Mouse (Mus musculus): ENCODE measurements around the gene Eomes. TPM values are rescaled to one million over a fixed set of nuclear protein-coding genes. Genes with fewer than 3 reads are reported as not detected.

Eomes gene
- total RNA-seq (2021): not detected
- long read RNA-seq, experiment 1: 0 reads
- long read RNA-seq, experiment 2: 0 reads

DNA sequence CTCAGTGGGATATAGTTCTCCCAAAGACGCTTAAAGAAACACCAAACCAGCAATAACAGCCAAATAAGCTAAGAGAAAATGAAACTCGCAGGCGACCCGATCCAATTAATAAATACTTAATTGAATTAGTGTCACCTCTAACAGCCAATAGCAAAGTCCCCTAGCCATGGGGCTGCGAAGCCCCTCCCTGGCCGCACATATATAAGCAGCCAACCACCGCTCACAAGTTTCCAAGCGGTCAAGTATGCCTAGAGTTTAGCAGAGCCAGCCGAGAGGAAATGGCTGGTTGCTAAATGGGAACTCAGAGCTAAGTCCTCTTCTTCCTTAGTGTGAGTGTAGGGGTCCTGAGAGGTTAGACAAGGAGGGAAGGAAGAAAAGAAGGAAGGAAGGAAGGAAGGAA lies at the start of gene Eomes:
TSS of gene Eomes (plus strand) at position 252 of the 400 bp plus-strand sequence.
- DNase-seq: no peak

DNA sequence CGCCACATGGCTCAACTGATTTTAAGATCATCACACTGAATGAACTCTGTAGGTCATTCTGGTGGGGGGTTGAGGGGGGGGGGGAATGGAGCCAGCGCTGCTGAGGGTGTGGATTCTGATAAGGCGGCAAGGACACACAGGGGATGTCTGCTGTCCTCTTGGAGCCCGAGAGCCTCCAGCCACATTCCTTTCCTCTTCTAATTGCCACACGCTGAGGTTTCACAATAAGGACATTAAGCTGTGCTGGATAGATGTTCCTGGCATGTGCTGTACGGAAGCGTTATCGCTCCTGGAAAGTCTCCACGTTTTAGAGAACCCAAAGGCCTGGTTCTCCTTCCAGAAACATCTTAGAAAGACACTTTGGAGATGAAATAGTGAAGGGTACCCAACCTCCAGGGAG lies 33.2 kb upstream of the Eomes start:
- DNase-seq: no peak

DNA sequence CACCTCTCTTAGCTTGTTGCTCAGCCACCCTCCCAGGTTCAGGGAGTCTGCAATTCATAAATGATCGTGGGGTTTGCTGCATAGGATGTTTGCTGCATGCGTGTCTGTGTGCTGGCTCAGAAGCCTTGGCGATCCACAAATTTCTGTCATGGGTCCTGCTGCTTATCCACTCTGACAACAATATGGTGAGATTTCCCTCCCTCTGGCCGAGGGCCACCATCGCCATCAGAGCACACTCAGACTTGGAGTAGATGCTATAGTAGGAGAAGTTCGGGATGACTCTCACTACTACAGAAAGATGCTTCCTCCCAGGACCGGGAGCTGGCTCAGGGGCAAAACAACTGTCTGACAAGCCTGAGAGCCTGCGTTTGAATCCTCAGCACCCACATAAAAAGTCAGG lies 28.7 kb upstream of the Eomes start:
- DNase-seq: no peak

DNA sequence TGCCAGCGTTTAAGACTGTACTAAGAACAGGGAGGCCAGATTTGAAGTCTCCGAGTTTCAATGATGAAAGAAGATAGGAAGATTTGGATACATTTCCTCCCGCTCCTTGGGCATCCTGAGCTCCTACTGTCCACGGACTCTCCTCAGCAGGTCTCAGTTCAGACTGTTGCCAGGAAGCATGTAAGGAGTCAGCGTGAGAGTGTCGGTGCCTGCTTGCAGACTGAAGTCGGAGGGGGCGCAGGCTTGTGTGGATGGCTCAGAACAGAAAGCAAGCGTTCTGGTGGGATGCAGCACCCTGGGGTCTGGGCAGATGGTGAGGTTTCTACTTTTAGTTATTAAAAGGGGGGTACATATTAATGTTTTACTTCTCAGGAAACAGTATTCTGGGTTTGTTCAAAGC lies 24.6 kb upstream of the Eomes start:
- DNase-seq: no peak

- DNase-seq: no peak
Observed at GRCm38 (mm10) chr9:118455188-118455845, 22.7 kb upstream of the Eomes start.

DNA sequence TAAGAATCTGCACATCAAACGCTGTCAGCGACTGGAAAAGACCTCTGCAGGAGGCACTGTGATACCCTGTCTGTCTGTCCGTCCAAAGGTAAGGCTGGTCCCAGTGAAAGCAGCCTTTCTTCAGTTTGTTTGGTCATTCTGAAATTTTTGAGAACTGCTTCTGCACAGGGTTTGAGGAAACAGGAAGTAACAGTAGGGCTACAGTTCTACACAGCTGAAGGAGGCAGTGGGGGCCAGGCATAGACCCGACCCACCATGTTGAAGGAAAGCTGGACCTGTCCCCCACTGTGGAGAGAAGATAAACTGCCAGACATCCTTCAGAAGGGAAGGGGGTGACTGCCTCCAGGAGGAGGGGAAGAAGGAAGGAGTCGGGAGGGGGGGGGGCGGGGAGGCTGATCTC lies 21.6 kb upstream of the Eomes start:
- no peak for DNase-seq

DNA sequence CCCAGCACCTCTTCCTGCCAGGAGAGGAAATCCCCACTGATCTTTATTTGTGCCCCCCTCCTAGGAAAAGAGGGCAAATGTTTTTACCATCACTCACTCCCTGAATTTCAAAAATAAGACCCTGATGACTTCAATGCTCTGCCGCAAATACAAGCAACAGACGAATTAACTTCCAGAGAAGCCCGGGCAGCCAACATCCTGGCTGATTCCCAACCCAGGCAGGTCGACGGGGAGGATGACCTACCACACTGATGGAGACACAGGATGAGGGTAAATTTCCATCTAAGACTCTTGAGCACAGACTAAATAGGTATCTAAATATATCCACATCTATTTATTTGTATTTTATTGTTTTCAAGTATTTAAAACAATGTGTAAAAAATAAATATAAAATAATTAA lies 20.0 kb upstream of the Eomes start:
- no peak for DNase-seq

DNA sequence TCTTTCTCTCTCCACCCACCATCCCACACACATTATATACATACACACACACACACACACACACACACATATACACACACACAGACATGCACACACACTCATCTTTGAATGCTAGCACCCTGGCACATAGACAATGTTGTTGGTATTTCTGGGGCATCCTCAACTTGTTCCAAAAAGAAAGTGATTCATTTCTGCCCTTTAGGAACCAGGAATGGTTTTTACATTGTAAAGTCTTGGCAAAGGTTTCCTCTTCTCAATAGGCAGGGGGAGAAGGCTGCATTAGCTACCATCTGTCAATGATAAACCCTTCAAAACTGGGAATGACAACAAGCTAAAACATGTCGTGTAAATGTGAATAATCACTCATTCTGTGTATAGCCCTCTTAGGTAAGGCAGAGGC lies 14.0 kb upstream of the Eomes start:
- DNase-seq: no peak

DNA sequence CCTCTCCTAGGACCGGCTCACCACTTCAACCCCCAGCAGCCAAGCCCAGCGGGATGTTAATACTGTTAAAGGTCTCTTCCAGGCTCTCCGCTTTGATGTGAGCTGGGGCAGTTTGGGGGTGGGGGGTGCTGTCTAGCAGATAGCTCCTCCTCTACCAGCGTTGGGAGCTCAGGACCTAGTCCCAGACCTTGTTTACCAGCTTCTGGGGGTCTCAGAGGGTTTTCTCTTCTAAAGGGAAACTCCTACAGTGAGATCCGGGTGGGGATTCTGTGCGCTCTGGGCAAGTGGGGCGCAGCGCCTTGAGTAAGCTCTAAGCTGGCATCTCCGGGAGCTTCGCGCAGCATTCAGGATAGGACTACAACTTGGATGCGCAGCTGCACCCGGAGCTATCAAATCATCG lies 9.7 kb upstream of the Eomes start:
- DNase-seq: no peak

GRCm38 (mm10) chr9:118469272-118469671 lies 8.7 kb upstream of the Eomes start:
- no peak for DNase-seq

DNA sequence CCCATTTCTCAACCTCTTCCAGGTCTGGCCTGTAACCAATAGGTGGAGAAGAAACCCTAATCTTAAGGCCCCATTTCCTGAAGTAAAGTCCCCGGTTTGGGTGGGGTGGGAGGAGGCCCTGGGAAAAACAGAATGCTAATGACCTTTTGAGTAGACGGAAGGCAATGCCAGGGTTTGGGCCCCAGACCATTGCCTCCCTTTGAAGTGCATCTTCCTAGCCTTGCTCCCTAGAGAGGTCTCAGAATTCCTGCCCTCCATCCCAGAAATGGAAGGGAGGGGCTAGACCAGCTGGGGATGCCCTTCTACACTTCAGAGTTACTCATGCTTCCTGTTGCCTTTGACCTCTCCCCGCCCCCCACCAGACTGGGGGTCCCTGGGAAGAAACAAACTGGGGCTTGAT lies 6.7 kb upstream of the Eomes start:
- no peak for DNase-seq

GRCm38 (mm10) chr9:118476211-118476765 lies 1.7 kb upstream of the Eomes start:
- DNase-seq: no peak

- no peak for DNase-seq
Observed at GRCm38 (mm10) chr9:118476766-118477271, 1.2 kb upstream of the Eomes start.

DNA sequence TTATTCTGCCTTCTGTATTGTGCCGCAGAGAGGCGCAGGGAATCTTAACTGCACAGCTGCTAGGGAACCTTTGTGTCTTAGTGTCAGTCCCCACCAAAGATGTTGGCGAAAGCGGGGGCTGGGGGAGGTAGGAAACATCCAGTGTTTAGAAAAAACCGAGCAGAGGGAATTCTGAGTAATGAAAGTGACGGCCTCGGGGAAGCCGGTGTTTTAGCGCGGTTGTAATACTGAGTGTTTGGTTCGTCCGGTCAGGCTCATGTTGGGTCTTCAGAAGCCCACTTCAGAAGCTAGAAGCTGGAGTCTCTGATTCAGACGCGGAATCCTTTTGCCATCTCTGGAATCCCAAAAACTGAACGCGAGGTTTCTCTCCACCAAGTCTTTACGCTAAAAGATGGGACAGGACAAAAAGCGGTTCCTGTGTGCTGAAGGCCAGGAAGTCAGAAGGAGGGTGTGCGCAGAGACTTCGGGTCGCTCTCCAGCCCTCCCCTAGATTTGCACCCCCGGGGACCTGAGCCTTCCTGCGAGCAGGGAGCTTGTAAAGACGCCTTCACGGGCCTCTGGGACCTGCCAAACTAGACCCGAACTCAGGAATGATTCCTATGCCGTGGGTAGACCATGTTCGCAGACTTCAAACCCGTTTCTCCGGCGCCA lies 606 bp upstream of the Eomes start:
- DNase-seq: no peak

GRCm38 (mm10) chr9:118478458-118478838 lies 436 bp downstream of the Eomes start:
- DNase-seq: no peak

- no peak for DNase-seq
Observed at GRCm38 (mm10) chr9:118478839-118479507, 961 bp downstream of the Eomes start.

GRCm38 (mm10) chr9:118479508-118480291 lies 1.7 kb downstream of the Eomes start:
- no peak for DNase-seq

- DNase-seq: no peak
Observed at GRCm38 (mm10) chr9:118480292-118480690, 2.3 kb downstream of the Eomes start.

DNA sequence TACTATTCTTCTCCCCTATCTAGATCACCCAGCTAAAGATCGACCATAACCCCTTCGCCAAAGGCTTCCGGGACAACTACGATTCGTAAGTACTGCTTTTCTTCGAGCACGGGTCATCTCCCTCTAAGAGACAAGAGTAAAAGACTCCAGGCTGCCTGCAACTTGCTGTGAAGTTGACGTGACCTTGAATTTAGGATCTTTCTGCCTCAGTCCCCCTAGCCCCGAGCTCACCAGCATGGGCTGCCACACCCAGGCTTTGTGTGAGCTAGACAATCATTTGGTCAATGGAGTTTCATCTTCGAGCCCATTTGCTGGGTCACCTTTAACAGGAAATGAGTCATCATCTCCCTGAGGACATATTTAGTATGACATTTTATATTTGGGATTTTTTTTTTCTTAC lies 4.2 kb downstream of the Eomes start:
- DNase-seq: no peak

GRCm38 (mm10) chr9:118486361-118487095 lies 8.5 kb downstream of the Eomes start:
- no peak for DNase-seq

- no peak for DNase-seq
Observed at GRCm38 (mm10) chr9:118487096-118487395, 9.0 kb downstream of the Eomes start.

DNA sequence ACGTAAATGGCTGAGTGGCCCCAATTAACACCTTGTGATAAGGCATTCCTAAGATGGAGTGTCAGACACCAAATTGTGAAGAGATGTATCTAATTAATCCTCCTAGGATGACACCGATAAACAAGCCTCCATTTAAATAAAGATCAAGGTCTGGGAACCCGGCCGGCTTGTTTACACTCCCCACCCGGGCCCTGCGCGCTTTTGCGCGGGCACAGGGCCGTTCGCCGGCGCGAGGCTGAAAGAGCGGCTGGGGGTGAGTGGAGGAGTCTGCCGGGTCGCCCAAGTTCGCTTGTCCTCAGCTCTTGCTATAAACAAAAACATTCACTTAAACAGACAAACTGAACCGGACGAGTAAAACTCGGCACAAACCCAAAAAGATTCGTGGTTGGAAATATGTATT lies 9.6 kb downstream of the Eomes start:
- no peak for DNase-seq

Measured in gastrocnemius, postnatal 25 days (tissue).